Mouse (Mus musculus) thymus, postnatal 4 days (tissue): ENCODE measurements around the gene Zfp62.
"Not testable (repeated sequence)": the region's sequence is repeated elsewhere in the genome, so short reads cannot be mapped to it uniquely, and the experiment has no call there.

ENCODE experiments used
- DNase-seq: peaks from one replicate; pipeline ENCODE4 v3.0.0; 2021

The Zfp62 gene

DNA sequence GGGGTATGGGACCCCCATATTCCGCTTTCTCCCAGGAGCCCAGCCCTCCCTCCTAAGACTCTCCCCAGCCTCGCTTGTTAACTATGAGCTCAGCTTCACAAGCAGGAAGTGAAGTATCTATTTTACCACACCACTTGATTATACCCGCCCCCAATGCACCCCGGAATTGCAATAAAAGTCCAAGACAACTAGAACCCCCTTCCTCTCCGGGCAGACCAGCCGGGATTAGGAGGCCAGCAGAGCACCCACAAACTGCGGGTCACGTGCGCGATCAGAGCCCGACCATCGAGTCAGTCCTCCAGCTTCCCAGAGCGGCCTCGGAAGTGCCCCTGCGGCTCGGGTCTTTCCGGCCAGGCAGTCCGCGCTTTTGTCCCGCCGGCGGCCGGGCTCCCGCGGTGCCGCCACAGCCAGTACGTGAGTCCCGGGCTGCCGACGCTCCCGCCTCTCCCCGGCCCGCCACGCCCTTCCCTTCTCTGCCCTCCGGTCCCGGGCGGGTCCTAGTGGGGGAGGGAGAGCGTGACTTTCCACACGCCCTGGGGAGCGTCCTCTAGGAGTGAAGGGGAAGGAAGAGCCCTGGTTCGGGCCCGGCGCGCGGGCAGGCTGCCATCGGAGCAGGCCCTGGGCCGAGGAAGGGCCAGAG, at the start of gene Zfp62:
TSS of gene Zfp62 (plus strand) at position 164 of the 640 bp plus-strand sequence.
- DNase-seq = peak; percentile 89

DNA sequence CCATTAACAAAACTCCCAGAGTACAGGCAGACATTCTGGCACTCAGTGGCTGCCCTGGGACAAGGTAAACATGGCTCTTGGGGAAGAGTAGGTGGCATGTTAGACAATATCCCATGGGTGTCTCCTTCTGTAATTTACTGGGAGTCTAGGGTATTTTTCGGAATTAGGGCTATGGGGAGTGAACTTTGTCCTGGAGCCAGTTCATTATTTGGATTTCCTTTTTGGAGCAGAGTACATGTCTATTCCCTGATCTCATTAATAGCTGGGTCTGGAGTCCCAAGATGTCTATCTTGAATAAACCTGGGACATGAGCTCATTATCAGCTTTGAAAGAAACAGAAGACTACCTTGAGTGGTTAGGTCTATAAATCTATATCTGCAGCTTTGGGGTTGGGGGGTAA, 49.0 kb upstream of the Zfp62 start, which contains the start of gene Olfr1394:
TSS of gene Olfr1394 (plus strand) at position 301 of the 400 bp plus-strand sequence.
- DNase-seq = no peak

DNA sequence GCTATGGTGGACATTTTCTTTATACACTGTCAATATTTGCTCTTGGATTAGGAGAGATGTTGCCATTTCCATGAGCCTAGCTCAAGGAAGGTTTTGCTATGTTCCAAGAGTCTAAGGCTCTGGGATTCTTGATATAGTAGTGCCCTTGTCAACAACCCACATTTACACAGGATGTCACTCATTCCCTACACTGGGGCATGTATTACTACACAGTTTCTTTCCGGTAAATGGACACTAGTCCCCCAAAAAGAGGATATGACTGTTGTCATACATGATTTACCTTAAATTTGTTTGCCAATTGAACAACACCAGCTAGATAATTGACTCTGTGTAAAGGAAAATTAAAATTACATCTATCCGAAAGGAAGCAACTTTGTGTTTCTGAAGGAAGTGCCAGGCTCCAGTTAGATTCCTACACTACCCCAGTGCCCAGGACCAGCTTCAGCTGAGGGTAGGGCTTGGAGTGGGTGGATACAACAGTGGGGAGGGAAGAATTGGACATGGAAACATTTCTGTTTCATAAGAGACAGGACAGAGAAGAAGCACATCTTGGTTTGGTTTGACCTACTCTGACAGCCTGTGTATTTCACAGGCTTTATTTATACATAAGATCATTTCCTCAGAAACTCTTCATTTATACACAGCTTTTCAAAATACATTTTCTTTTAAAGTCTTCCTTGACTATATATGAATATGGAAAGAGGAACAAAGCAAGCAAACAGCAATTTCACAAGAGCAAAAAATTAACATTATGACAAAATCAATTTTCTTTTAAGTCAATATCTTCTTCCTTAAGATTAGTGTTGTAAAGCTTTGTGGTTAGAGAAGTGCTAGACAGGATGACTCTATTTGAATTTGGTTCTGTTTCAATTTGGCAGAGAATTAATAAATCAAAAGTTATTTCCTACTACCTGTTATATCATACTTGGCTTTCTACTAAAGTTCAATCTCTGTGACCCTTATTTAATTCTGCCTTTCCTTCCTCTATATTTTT, 46.0 kb upstream of the Zfp62 start:
- no peak for DNase-seq

DNA sequence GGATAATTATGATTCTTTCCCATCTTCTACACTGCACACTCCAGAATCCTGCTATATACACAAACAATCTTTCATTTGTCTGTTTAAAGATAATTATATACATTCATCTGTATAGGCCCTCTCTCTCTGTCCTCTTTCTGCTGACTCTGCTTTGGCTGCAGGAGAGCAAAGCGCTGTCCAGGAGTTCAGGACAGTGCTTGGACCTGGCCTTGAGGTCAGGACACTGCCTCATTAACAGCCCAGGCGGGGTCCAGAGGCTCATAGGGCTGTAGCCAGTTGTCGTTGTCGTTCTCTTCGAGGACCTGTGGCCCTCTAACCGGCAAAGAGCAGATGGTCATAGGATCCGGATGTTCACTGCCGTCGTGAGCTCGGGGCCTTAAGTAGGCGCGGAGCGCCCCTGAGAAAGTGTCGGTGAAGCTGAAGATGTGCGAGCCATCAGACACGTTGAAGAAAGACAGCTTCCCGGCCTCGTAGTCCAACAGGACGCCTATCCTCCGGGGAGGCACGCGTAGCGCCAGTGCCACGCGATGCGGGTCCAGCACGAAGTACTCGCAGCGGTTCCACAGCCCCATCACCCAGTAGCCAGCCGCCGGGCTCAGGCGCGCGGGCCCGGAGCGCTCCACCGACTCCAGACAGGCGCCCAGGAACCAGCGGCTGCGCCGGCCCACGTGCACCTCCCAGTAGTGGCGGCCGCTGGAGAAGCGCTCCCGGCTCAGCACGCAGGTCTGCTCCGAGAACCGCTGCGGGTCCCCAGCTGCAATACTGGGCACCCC, 34.1 kb upstream of the Zfp62 start:
- DNase-seq = peak; percentile 42

DNA sequence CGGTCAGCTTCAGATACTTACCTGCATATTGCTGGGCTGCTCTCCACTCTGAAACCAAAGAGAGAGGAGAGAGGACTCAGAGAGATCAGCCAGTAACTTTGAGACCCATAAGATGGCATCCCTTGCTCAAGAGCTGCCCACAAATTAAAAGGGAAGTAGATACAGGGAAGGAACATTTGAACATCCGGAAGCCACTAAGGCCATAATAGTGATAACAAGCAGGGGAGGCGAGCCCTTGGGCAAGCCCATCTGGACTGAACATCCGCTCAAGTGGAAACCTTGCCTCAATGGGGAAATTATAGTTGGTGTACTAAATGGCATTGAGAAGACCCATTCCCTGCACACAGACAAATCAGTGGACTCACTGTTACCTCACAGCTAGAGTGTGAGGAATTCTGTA, 32.5 kb upstream of the Zfp62 start:
- DNase-seq = no peak

DNA sequence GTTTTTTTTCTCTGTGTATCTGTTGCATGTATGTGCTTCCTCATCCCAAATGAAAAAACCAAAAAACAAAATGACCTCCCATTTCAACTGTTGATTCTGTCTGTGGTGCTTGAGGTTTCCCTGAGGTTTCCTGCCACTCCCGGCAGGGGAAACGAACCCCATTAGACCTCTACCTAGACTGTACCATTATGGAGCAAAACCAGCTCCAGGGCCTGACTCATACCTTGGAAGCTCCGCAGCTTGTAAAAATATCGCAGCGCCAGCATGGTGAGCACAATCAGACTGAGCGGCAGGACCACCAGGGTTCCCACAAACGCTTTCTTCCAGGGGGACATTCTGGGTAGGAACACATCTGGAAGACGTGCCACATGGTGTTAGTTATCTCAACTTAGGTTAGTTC, 27.7 kb upstream of the Zfp62 start:
- peak; percentile 21 for DNase-seq

DNA sequence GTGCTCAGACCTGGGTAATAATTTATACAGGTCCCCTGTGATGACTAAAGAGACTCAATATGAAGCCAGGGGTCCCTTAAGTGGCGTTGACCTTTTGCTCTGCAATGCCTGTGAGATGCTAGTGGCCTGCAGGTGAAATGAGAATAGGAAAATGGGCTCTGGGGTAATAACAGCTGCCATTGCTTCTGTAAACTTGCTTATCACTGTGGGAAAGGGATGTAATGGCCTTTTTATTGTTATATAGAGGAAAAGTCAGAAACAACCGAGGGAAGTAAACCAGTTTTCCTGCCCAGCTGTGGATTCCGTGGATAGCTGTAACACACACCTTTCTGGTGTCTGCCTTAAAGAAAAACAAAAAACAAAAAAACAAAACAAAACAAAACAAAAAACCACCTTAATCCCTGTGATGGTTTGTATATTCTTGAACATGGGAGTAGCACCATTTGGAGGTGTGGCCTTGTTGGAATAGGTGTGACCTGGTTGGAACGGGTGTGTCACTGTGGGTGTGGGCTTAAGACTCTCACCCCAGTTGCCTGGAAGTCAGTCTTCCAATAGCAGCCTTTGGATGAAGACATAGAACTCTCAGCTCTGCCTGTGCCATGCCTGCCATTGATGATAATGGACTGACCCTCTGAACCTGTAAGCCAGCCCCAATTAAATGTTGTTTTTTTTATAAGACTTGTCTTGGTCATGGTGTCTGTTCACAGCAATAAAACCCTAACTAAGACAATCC, 26.9 kb upstream of the Zfp62 start:
- DNase-seq = not testable (repeated sequence)

DNA sequence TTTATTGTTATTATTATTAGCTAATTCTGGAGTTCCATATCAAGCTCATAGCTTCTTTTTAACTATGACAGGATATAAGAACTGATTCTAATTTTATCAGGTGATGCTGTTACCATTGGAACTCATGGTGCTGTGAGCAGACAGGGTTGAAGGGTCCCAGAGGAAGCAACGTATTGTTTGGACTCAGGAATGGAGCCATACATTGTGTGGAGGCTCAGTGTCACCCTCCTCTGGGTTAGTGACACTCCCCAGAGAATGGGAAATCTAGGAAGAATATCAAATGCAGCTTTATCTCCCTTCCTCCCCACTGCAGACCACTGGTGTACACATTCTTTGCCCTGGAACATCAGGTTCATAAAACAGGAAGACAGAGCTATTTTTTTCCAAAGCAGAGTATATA, 19.9 kb upstream of the Zfp62 start:
- DNase-seq = no peak

DNA sequence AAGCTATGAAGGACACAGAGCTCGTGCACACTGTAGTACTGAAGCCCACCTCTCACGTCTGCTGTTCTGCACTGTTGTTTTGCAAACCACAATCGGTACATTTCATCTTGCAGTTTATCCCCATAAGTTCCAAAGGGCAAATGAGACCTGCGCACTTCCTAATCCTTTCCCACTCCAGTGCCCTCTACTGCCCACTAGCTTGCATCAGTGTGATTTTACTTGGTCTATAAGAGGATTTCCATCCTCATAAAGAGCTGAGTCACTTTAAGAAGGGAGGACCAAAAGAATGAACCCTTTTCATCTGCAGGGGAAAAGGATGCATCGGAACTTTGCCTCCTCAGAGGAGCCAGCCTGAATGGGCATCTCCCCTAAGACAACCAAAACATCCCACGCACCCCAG, 16.6 kb upstream of the Zfp62 start:
- DNase-seq = no peak

DNA sequence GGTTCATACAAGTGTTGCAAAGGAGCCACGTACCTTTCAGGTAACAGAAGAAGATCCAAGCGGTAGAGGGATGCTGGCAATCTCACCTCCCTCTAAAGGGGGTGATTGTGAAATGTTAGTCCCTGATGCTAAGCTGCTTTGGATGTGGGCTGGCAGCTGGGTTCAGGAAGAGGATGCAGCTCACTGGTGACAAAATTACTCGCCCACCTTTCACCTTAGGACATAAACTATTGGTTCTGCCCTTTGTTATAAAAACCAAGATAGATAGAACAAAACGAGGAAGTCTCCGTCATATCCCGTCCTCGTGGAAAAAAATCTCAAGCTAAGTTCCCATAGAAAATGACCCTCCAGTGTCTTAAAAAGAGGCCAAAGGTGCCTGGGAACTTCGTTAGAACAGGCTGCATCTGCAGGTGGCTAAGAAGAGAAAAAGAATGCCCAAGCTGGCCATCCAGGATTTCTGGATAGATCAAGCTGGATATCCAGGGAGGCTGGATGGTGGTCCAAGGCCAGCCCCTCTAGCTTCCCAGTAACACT, 16.1 kb upstream of the Zfp62 start, which contains the start of gene Btnl9:
TSS of gene Btnl9 (minus strand) at position 205 of the 534 bp plus-strand sequence.
- no peak for DNase-seq

DNA sequence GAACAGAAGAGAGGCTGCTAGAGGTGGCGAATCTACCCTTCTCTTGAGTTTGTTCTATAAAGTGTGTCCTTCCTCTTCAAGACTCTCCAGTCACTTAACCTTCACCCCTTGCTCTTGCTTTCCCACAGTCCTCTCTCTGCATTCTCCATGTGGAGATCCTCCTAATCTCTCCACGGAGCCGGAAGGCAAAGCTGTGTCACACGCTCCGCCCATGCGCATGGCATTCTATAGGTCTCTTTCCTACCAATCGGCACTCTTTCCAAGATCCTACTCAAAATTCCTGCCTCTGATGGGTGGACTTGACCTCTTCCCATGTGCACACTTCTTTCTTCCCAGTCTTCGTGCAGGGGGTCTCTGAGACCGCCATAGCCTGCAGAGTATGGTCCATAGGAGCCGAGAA, 15.4 kb upstream of the Zfp62 start:
- DNase-seq = no peak

DNA sequence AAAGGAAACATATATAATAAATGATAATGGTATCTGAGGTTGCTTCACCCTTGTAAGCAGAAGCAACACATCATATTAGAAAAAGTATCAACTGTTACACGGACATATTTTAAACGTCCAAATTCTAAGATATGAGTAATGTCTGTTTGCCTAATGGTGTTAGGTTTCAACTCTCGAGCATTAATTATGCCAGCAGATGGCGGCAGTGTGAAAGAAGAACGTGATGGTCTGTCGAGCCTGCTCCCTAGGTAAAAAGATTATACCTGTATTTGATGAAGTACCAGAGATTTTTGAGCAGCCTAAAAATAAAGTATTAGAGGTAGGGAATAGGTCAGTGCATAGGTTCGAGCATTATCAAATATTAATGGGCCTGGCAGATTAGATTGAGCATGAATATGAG, 13.4 kb upstream of the Zfp62 start:
- DNase-seq = peak; percentile 86

DNA sequence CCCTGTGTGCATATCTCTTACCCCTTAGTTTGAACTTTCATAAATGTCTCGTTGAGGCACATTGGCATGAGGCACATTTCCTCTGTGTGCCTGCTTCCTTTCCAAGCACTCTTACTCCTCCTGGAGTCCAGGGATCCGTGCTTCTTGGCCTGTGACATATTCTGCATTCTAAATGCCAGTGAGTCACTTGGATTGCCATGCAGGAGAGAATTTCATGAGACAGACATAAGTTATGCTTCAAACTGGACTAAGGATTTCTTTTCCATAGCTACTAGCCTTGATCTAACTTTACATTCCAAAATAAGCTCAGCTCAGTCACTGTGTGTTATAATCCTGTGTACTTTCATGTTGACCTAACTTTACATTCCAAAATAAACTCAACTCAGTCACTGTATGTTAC, 12.0 kb upstream of the Zfp62 start:
- no peak for DNase-seq

DNA sequence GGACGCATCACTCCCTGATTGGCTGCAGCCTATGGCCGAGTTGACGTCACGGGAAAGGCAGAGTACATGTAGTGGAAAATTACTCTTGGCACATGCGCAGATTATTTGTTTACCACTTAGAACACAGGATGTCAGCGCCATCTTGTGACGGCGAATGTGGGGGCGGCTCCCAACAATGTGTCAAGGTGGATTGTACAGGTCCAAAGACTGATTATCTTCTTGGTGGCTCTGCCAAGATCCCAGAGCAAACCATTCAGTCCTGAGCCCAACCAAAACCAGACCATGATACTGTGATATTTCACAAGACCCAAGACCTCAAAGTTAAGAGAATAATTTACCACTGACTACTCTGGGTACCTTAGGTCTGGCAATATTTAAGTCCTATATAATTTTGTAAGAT, 8.3 kb upstream of the Zfp62 start:
- not testable (repeated sequence) for DNase-seq

DNA sequence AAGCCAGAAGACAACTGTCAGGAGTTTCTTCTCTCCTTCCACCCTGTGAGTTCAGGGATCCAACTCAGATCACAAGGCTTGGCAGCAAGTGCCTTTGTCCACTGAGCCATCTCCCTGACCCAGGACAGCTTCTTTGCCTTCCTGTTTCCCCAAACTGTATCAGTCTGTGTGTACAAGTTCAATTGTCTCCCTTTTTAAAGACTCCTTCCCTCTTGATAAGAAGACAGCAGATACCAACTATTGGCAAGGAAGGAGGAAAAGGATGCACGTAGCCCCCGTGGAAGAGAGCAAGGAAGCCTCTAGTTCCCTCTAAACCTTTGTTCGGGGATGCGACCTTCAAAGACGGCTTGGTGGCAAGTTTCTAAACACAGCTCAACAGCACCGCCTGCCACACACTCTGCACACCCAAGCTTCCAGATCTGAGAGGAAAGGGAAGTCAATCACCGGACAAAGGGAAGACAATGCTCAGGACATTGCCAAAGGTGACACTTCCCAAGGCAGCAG, 7.2 kb upstream of the Zfp62 start:
- DNase-seq = peak; percentile 50

DNA sequence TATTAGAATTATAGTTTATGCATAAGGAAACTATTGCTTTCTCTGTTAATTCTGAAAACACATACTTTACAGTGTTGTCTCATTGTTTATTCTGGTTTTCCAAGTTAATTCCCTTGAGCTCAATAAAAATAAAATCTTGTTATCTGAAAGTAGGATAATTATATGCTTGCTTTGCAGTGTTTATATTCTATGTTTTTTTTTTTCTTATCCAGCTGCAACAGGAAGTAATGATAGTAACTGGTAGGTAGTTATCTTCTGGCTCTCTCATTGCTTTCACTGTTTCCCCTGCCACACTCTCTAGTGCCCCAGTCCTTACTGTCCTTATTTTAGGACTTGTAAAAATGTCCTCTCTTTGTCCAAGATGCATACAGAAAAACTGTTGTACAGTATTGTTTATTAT, 2.4 kb upstream of the Zfp62 start:
- DNase-seq = no peak

DNA sequence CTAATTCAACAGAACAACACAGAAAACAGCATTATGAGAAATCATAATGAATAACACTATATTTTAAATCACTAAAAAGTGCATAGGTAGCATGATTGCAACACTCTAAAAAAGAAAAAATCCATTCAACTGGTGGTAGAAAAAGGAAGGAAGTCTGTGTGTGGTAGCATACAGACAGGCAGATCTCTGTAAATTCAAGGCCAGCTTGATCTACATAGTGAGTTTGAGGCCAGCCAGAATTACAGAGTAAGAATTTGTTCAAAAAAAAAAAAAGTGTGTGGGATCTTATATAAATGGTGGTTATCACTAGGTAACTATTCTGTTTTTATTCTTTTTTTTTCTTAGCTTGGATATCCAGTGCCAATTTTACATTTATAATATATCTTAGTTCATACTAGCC, 1.9 kb upstream of the Zfp62 start:
- no peak for DNase-seq

DNA sequence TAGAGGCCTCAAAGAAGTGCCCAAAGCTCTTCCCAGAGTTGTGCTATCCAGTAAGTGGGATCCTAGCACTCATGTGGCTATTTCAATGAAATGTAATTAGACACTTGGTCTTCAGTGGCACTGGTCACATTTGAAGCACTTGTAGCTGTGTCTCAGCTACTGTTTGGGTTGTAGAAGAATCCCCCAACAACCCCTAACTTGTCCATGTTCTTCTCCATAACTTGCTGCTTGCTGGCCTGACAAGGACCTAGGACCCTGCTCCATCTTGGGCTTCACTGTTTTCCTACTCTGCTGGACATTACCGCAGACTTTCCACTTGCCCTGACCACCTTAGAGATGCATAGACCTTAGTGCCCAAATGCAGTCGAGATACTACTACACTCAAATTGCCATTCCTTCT, 1.0 kb upstream of the Zfp62 start:
- no peak for DNase-seq

DNA sequence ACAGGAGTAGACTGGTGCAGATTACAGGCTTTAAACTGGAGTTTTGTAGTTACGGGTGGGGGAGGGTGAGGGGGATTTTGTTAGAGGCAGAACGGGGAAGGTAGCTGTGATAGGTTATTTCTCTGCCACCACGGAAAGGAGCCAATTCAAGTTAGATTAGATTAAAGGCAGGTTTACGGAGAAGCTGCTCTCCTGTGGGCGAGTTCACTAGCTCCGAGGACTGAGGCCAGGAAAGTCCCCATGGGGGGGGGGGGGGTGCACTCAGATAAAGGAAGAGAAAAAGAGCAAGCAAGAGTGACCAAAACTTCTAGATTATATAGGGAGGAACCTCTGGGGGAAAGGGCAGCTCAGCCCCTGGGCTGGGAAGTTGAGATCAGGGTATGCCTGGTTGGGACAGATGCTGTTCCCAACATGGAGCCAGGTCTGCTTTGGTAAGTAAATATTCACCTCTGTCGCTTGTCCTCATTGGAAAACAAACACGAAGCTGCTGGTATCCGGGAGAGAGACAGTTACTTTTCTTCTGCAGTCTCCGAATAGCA, 500 bp upstream of the Zfp62 start:
- peak; percentile 33 for DNase-seq

DNA sequence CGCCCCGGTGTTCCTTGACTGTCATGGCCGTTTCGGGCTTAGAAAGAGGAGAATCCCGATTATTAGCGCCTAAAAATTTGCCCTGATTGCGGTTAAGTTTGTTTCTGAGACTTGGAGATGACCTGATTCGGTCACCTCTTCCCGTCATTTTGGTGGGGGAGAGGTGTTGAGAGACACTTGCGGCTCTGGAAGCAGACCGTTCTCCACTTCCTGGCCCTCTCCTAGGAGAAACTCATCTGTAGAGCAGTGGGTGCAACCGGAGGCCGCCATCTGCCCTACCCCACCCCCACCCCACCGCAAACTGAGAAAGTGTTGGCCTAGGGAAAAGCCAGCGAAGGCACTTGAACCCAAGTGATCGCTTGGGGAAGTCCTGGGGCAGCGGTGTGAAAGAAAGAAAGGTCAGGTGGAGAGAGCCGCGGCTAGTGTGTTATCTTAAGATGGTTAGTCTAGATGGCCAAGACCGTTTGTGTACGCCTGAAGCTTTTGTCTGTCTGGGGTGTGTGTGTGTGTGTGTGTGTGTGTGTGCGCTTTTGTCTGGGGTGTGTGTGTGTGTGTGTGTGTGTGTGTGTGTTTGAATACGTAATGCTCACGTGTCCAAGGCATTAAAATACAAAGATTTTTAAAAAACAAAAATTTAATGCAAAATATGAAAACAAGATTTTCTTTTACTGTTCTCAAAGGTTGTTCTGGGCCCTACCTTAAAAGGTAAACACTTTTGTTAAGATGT, 842 bp downstream of the Zfp62 start:
- peak; percentile 59 for DNase-seq

DNA sequence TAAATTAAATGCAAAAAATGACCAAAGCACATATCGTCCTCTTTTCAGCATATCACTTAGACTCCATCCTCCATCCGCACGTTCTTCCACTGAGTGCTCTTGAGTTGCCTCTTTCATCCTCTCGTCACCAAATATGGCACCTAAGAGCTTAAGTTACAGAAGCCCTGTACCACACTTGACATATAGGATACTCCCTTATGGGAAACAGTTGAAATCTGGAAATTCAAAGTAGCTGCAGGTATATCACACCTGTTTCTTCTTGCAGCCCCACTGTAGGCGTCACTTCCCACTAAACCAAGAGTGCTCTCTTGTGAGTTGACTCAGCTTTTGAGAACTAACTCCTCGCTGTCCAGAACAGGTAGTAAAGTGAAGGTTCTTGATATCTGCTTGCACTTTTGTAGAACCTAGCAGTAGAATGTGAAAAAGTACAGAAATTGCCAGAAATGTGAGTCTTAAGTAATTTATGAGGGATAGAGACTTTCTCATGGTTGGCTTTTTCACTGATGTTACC, 2.0 kb downstream of the Zfp62 start:
- no peak for DNase-seq
